Mouse (Mus musculus) spleen, adult 2 months (tissue): ENCODE measurements around the gene Frs2. TPM values are rescaled to one million over a fixed set of nuclear protein-coding genes. Genes with fewer than 3 reads are reported as not detected.

Experiments used
- DNase-seq, 2 experiments: peaks; one replicate each; pipeline versions ENCODE4 v3.0.0 to v3.0.0-alpha.2; 2012 to 2021; ENCODE audit warnings: low spot score in 2 of 2, low read depth in 1 of 2
- H3K27ac ChIP-seq: fragments of 200-500 bp; 2 replicates; pipeline ENCODE4 v1.5.1; 2012; ENCODE audit warnings: low read length, inconsistent platforms; ENCODE audit not compliant: insufficient read depth
- H3K27me3 ChIP-seq: fragments of 200-500 bp; 2 replicates; pipeline ENCODE4 v1.6.1; 2012; ENCODE audit warnings: mild to moderate bottlenecking, moderate library complexity, low read length, inconsistent platforms; ENCODE audit not compliant: control insufficient read depth, insufficient read depth
- H3K36me3 ChIP-seq: fragments of 200-500 bp; 2 replicates; pipeline ENCODE4 v1.6.1; 2012; ENCODE audit warnings: mild to moderate bottlenecking, low read length, inconsistent platforms; ENCODE audit not compliant: control insufficient read depth, insufficient read depth
- H3K4me1 ChIP-seq: fragments of 200-500 bp; 2 replicates; pipeline ENCODE4 v1.6.1; 2011; ENCODE audit warnings: inconsistent platforms; ENCODE audit not compliant: control insufficient read depth, insufficient read depth, insufficient read length
- H3K4me3 ChIP-seq: fragments of 200-500 bp; 2 replicates; pipeline ENCODE4 v1.5.1; 2011; ENCODE audit warnings: mild to moderate bottlenecking, inconsistent platforms; ENCODE audit not compliant: insufficient read depth, insufficient read length; ENCODE audit errors: extremely low read depth
- CTCF ChIP-seq: fragments of 200-500 bp; IDR thresholded peaks from 2 replicates; pipeline ENCODE4 v1.5.1; 2011; ENCODE audit warnings: mild to moderate bottlenecking, inconsistent platforms; ENCODE audit not compliant: insufficient read depth, insufficient read length, insufficient replicate concordance; ENCODE audit errors: extremely low read depth
- POLR2A ChIP-seq: fragments of 200-500 bp; IDR thresholded peaks from 2 replicates; pipeline ENCODE4 v1.6.1; 2011; ENCODE audit warnings: low read depth, low read length, inconsistent platforms
- WGBS: fragments of 180-500 bp; shearing (Covaris S2); methylation state at CpG from one replicate; pipeline ENCODE4 v1.1.7; 2018; 5-methylcytosine and 5-hydroxymethylcytosine counted together
- polyA plus RNA-seq: library from polyadenylated mRNA; depleted of rRNA; stranded (reverse); fragments of >200 nt; gene quantifications from 2 replicates; pipeline ENCODE4 v1.2.3, GENCODE M21; 2012

Gene Frs2
- polyA plus RNA-seq, 1 experiment, result 6.0 TPM

- WGBS, result 91% methylated on average over 15 of the region's 15 CpGs
- Histone ChIP-seq H3K27ac (no peak overlapping the region), H3K4me1 (no peaks in the 10 kb centered on the region), H3K4me3 (no peak overlapping the region), H3K36me3 (no peaks in the 10 kb centered on the region; the same call in 1 of the 2 replicates), H3K27me3 (no peaks in the 10 kb centered on the region)
- TF ChIP-seq CTCF (no peak), POLR2A (no peak)
- no peak for DNase-seq
Observed at GRCm38 (mm10) chr10:117094504-117095329, 53.6 kb downstream of the Frs2 start.

- Histone ChIP-seq H3K4me1 (no peaks in the 10 kb centered on the region), H3K4me3 (no peak overlapping the region), H3K27me3 (no peaks in the 10 kb centered on the region), H3K36me3 (peaks cover 3% of the 10 kb centered on the region), H3K27ac (no peak overlapping the region)
- 70% methylated on average over 4 of the region's 4 CpGs for WGBS
- TF ChIP-seq CTCF, result no peak
- no peak for TF ChIP-seq POLR2A
- DNase-seq, result no peak
Observed at GRCm38 (mm10) chr10:117089628-117090027, 58.7 kb downstream of the Frs2 start.

DNA sequence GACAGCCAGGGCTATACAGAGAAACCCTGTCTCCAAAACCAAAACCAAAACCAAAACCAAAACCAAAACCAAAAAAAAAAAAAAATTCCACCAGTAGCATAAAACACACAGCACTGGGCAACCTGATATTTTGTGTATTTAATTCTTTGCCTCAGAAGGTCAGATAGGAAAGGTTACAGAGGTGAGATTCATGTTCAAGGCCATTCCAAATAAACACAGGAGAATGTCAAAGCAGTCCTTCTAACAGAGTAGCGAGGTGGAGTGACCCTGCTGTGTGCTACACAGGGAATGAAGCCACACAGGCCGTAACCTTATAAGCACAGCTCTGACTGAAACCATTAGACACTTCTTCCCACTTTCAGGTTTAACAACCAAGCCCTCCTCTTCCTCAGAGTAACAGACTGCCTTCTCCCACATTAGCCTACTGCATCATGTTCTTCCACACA is 66.4 kb downstream of the Frs2 start:
- no peaks in the 10 kb centered on the region for H3K27me3 ChIP-seq
- no peak for TF ChIP-seq POLR2A
- TF ChIP-seq CTCF, result no peak
- H3K27ac ChIP-seq, result no peak overlapping the region
- H3K4me1 ChIP-seq, result no peaks in the 10 kb centered on the region; the same call in 1 of the 2 replicates
- 91% methylated on average over 2 of the region's 2 CpGs for WGBS
- no peak overlapping the region for H3K4me3 ChIP-seq
- H3K36me3 ChIP-seq, result peaks cover 17% of the 10 kb centered on the region
- no peak for DNase-seq

- 81% methylated on average over 4 of the region's 4 CpGs for WGBS
- H3K36me3 ChIP-seq, result peaks cover 23% of the 10 kb centered on the region
- no peak for TF ChIP-seq CTCF
- no peak for TF ChIP-seq POLR2A
Observed at GRCm38 (mm10) chr10:117081326-117081725, 67.0 kb downstream of the Frs2 start.

DNA sequence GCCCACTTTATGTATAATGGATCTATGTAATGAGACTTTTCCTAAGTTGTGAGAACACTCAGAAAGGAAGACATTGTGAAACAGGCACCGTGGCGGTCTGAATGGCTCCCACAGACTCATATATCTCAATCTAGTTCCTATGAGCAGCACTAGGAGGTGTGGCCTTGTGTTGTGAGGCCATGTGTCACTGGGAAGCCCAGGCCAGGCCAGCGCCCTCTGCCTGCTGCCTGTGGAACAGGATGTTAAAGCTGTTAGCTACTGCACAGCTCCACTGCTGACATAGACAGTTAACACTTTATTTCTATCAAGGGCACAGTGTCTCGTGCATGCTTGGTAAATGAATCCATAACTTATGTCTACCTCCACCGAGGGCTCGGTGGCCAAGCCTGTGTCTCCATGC is 70.0 kb downstream of the Frs2 start:
- H3K4me3 ChIP-seq, result no peak overlapping the region
- TF ChIP-seq CTCF (peak; percentile 51; the same call in 1 of the 2 replicates), POLR2A (no peak)
- peaks cover 33% of the 10 kb centered on the region for H3K36me3 ChIP-seq
- H3K27ac ChIP-seq, result no peak overlapping the region
- WGBS, result 84% methylated on average over 6 of the region's 6 CpGs
- H3K4me1 ChIP-seq, result no peaks in the 10 kb centered on the region; the same call in 1 of the 2 replicates
- H3K27me3 ChIP-seq, result no peaks in the 10 kb centered on the region
- DNase-seq, result peak; percentile 9 to 31

More at GRCm38 (mm10) chr10:117081326-117081725, 67.0 kb downstream of the Frs2 start:
- H3K27me3 ChIP-seq, result no peaks in the 10 kb centered on the region
- no peaks in the 10 kb centered on the region; the same call in 1 of the 2 replicates for H3K4me1 ChIP-seq
- no peak overlapping the region for H3K27ac ChIP-seq
- no peak overlapping the region for H3K4me3 ChIP-seq
- DNase-seq, result no peak

DNA sequence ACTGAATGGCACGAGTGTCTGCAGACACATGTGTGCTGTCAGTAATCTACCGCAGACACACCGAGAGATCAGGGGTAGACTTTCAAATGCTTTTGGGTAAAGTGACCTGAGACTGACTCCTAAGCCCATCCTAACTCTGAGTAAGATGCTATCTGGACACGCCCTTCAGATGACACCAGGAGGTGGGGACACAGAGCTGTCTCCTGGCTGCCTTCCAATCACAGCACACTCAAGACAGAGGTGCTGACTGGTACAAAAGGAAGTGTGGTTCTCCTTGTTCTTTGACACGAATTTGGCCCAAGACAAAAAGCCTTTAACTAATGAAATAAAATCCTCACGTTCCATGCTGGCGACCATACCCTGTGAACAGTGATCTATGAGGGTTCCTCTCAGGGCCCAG is 75.2 kb downstream of the Frs2 start:
- TF ChIP-seq POLR2A, result no peak
- TF ChIP-seq CTCF, result no peak
- Histone ChIP-seq H3K27ac (no peak overlapping the region), H3K36me3 (peaks cover 28% of the 10 kb centered on the region), H3K27me3 (no peaks in the 10 kb centered on the region), H3K4me1 (no peaks in the 10 kb centered on the region), H3K4me3 (no peak overlapping the region)
- WGBS, result 87% methylated on average over 7 of the region's 7 CpGs
- no peak for DNase-seq
